Mouse (Mus musculus): Measurements from ENCODE around the gene H3f3a. TPM values are rescaled to one million over a fixed set of nuclear protein-coding genes. Genes with fewer than 3 reads are reported as not detected.

Gene H3f3a
- total RNA-seq, 2 experiments from 2014 or later, result 388 to 399 TPM

- DNase-seq (ENCODE audit: extremely low spot score in 1 of 2, low spot score in 1 of 2), result no peak
Measured at GRCm38 (mm10) chr1:180791821-180792480, 21.8 kb downstream of the H3f3a start.

DNA sequence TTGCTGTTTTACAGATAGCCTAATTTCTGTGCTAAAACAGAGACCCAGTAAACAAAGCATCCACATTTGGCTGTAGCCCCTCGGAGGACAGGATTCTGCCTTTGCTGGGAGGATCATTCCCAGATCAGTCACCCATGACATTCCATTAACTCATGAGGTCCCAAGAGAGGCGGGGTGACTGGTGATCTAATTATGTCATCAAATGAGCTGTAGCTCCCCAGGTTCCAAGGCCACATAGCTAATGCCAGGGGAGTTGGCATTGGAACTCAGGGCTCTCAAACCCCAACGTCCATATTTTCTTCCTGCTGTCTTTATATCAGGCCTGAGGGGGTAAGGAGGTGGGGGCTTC, 30.2 kb downstream of the H3f3a start:
- no peak for DNase-seq (ENCODE audit: extremely low spot score in 1 of 2, low spot score in 1 of 2)

DNA sequence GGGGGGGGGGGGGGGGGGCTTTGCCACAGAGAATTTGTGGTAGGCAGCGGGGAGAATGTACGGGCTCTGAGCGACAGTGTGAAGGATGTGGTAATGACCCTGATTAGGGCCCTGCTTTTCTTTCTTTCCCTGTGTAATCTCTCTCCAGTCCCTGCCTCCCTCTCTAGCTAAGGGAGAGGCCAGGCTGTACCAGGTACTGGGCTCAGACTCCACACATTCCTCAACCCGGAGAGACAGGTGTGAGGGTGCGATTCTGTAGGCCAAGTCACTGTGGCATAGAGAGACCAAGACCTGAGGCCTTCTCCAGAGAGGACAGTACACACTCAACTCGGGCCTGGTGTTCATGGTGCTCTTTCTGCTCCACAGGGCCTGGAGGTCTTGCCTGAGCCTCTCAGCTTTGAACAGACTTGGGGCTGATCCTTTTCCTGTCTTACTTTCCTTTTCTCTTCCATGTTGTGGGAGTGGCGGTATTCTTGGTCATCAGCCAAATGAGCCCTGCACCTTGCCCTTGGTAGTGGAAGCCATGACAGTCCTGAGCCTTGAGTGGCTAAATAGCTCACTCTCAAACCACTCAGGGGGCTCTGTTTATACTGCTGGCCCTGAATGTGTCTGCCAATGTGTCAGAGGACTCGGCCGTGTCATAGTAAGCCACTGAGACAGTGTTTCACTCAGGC, 30.7 kb downstream of the H3f3a start:
- DNase-seq (ENCODE audit: extremely low spot score in 1 of 2, low spot score in 1 of 2), result no peak

GRCm38 (mm10) chr1:180781250-180781649, 32.5 kb downstream of the H3f3a start:
- DNase-seq (ENCODE audit: extremely low spot score in 1 of 2, low spot score in 1 of 2), result no peak

GRCm38 (mm10) chr1:180780291-180780690, 33.5 kb downstream of the H3f3a start:
- no peak for DNase-seq (ENCODE audit: extremely low spot score in 1 of 2, low spot score in 1 of 2)

DNA sequence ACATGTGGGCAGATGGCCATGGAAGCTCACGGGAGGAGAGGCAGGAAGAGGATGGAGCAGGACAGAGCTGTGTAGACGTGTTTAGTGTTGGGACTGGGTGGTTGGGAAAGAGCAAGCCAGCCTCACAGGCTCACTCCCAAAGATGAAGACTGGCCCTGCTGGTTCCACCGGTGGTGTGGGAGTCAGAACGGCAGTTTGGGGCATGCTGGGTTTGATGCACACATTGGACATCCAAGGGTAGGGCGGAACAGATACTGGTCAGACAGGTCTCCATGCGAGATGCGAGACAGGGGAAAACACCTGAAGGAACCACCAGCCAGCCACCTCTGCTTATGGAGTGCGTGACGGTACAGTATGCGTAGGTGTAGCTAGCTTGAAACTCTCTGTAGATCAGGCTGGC, 34.8 kb downstream of the H3f3a start:
- no peak for DNase-seq (ENCODE audit: extremely low spot score in 1 of 2, low spot score in 1 of 2)

DNA sequence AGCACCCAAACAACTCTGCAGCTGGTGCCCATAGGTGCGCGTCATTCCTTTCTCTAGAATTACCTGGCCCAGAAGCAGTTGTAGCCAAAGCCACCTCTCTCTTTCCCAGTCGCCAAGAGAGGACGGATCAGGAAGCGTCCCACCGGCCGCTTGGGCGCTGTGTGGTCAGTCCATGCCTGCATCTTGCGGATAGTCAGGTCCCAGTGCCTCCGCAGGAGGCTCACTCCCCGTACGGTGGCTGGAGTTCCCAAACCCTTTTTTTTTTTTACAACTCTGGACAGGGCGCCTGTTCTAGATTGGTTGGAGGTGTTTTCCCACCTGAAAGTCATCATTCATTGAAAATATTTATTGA, 35.4 kb downstream of the H3f3a start:
- no peak for DNase-seq (ENCODE audit: extremely low spot score in 1 of 2, low spot score in 1 of 2)

DNA sequence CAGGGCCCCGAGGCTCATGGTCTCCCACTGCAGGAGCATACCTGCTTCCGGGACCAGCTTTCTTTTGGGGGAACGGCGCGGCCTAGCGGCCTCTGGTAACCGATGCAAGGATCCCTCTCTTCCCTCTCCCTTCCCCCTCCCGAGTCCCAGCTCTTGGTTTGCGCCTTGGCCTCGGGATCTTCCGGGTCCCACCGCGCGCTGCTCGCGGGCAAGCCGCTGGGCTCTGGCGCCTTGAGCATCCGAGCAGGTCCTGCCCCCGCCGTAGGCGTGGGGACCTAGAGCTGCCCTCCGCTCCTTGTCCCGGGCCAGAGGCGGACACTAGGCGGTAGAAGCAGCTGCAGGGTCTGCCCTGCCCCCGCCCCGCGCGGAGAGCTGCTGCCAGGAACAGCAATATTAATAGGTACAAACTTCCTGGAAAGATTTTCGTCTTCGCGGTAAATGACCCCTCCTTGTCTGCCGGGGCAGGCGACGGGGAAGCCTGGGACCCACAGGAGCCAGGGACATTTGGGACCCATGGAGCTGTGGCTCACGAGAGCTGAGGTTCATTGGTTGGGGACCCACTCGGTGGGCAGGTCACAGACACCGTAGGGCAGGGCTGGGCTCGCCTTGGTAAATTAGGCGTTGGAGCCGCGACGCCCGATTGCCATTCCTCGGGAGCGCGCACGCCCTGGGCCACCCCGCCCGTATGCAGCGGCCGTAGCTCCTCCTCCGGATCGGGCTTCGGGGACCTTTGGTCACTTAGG, 35.9 kb downstream of the H3f3a start:
- DNase-seq (ENCODE audit: extremely low spot score in 1 of 2, low spot score in 1 of 2), result peak; percentile 60 to 69

DNA sequence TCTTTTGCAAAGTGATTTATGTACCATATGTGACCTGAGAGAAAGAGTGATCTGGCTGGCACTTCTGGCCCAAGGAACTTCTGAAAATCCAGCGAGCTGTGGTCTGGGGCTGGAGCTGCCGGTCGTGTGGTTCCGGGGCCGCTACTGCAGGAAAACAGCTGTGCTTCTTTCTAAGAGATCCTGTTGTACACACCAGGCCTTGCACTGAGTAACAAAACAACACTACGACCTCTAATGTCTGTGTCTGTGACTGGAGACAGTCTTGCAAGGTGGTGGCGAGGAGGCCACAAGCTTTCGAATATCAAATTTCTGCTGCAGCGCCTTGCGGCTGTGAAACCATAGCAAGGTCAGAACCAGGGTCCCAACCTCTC, 36.5 kb downstream of the H3f3a start:
- DNase-seq (ENCODE audit: extremely low spot score in 1 of 2, low spot score in 1 of 2), result no peak

- no peak for DNase-seq (ENCODE audit: extremely low spot score in 1 of 2, low spot score in 1 of 2)
Measured at GRCm38 (mm10) chr1:180776494-180776893, 37.2 kb downstream of the H3f3a start.

DNA sequence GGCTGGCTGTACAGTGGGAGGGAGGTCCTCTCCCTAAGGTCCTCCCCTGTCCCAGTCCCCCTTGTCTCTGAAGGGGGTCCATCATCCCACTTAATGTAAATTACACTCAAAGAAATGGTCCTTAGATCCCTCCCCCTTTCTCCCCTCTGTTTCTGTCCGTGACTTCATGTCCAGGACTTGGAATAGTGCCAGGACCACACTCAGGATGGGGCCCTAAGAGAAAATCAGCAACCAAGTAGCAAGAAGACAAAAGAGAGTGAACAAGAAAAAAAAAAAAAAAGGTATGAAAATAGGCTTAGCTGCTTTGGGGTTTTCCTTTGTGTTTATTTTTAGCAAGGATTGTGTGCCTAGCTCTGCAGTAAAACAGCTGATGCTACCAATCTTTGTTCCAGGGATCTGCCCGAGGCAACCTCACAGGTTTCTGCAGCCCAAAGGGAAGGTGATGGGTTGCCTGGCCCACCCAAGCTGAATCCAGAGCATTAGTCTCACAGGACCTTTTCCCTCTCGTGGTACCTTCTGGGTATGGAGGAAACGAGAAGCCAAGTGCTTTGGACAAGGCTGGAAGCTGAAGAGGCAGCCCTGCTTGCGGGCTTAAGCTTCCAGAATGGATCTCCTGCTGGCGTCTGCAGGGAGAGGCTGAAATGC, 37.8 kb downstream of the H3f3a start:
- DNase-seq (ENCODE audit: extremely low spot score in 1 of 2, low spot score in 1 of 2), result no peak

GRCm38 (mm10) chr1:180775317-180775716, 38.4 kb downstream of the H3f3a start:
- DNase-seq (ENCODE audit: extremely low spot score in 1 of 2, low spot score in 1 of 2), result no peak

DNA sequence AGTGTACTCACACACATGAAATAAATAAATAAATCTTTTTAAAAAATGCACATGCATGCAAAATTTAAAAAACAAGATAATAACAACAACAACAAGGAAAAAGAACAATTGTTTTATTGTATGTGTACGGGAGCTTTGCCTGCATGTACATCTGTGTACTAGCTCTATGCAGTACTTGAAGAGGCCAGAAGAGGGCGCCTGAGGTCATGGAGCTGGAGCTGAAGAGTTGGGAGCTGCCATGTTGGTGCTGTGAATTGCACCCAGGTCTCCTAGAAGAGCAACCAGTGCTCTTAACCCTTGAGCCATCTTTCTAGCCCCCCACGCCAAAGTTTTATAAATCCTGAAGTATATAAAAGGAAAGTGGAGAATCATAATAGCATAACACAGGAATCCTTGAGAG, 39.1 kb downstream of the H3f3a start:
- DNase-seq (ENCODE audit: extremely low spot score in 1 of 2, low spot score in 1 of 2), result no peak

DNA sequence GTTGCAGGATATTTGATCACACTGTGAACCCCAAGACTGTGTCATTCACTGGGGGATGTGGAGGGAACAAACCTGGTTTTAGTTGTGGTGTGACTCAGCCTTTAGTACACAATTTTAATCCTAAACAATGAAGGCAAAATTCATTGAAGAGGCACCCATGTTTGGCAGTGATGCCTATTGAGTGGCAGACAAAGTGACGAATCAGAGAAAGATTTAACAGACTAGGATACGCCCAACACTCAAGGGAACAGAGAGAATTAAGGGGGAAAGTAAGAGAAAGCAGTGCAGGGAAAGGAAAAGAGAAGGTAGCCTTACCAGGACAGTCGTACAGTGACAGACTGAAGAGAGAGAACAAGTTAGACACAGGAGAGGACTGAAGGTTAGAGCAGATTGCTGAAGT, 41.5 kb downstream of the H3f3a start:
- DNase-seq (ENCODE audit: extremely low spot score in 1 of 2, low spot score in 1 of 2), result no peak

DNA sequence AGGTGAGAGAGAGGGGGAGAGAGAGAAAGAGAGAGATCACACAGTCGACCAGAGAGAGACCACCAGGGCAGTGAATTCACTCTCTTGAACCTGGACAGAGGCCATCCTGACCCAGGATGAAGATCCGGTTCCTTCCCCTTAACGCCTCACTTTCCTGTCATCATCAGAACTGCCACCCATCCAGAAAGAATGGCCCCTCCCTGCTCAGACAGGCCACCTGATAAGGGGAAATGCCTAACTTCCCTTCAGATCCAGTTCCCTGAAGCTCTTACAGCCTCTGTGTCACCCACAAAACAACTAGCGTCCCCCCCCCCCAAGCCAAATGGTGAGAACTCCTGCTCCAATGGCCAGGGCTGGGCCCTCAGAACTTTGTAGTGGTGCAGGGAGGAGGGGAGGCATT, 42.0 kb downstream of the H3f3a start:
- DNase-seq (ENCODE audit: extremely low spot score in 1 of 2, low spot score in 1 of 2), result no peak

GRCm38 (mm10) chr1:180771306-180771705, 42.4 kb downstream of the H3f3a start:
- DNase-seq (ENCODE audit: extremely low spot score in 1 of 2, low spot score in 1 of 2), result no peak

DNA sequence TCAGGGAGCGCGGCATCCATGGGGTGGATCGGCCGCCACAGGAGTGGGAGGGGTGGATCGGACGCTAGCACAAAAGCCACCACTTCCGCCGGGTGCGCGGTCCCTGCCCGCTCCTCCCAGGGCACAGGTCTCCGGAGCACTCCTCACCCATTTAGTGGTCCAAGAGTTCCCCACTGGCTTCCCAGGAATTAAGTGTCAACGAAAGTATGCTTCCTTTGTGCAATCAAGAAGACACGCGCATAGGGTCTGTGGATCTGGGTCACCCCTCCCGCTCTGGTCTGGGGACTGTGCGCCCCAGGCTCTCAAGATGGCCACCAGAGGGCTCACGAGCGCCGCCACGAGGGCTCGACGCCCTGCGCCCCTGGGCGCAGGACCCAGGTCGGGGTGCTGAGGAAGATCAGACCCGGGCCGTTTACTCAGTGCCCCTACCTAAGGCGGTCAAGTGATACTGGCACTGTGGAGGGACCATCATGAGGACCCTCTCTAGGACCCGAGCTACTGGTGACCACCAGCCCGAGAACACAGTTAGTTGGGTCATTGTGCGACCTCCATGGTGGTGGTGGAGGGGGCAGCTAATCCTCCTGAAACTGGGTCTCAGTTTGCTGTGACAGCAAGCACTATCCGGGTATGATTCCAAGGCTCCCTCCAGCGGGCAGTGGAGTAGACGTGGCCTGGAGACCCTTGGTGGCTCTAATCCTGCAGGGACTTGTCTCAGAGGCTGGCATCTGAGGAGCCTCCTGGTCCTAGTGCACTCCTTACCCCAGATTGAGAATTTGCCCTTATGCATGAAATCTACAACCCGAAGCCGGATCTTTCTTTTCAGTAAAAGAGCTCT, 45.2 kb downstream of the H3f3a start:
- DNase-seq (ENCODE audit: extremely low spot score in 1 of 2, low spot score in 1 of 2), result peak; percentile 63 to 66

DNA sequence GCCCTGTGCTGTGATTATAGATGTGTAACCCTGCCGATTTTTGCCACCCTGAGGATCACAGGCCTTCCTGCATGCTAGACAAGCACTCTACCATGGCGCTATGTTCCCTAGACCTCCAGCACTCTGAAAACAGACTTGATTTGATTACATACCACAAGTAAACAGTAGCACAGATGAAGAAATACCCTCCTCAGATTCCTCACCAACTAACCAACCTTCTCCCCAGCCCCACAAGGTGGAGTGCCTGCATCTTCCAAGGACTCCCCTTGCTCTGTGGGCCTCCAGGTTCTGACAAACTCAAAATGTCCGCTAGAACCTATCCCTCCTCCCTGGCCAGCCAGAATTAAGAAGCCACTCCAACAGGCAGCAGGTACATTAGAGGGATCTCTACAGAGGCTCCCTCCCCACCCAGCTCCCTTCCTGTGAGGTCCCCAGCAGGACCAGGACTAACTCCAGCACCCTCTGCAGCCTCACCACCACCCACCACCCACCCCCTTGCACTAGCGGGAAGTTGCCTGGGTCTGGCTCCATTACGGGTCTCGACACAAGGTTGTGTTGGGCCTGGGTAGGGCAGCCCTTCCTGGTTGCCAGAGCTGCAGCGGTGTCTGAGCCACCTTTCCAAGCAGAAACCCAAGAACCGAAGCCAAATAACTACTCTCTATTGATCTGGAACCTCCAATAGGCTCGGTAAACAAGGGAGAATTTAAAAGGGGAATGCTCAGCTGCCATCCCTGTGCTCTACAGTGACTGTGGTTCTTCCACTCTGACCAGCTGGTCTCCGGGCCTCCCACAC, 46.0 kb downstream of the H3f3a start:
- DNase-seq (ENCODE audit: extremely low spot score in 1 of 2, low spot score in 1 of 2), result no peak

DNA sequence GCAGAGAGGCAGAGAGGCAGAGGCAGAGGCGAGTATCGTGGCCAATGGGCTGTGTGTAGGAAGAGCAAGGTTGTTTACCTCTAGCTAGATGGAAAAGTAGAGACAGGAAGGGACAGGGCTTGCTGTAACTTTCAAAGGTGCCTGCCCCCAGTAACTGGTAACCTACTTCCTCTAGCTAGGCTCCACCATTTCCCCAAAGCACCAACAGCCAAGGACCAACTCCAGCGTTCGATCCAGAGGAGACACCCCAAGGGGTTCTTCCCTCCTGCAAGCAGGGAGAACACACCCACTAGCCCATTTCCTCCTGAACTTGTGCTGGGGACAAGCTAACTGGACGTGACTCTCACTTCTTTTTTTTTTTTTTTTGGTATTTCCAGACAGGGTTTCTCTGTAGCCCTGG, 47.2 kb downstream of the H3f3a start:
- DNase-seq (ENCODE audit: extremely low spot score in 1 of 2, low spot score in 1 of 2), result no peak

GRCm38 (mm10) chr1:180765393-180765792, 48.4 kb downstream of the H3f3a start:
- DNase-seq (ENCODE audit: extremely low spot score in 1 of 2, low spot score in 1 of 2), result no peak
